Mouse (Mus musculus): ENCODE data around the gene Slc5a2. TPM values are rescaled to one million over a fixed set of nuclear protein-coding genes. Genes with fewer than 3 reads are reported as not detected.

The Slc5a2 gene
- polyA plus RNA-seq, 1 experiment from 2014 or later: 0.22 TPM

- Histone ChIP-seq H3K27me3 (ENCODE audit: control insufficient read depth, insufficient read depth, low read length) (no peaks in the 10 kb centered on the region), H3K36me3 (ENCODE audit: control insufficient read depth, insufficient read depth, low read length) (peaks cover 68% of the 10 kb centered on the region), H3K4me2 (ENCODE audit: low read length) (no peak overlapping the region), H3K9ac (ENCODE audit: low read length) (no peak overlapping the region; the same call in 1 of the 2 replicates), H3K27ac (replicated peaks in 1 of 2; ENCODE audit: control insufficient read depth in 1 of 2, insufficient read depth in 1 of 2, low read depth in 2 of 2, low read length in 2 of 2) (no peak overlapping the region), H3K9me3 (ENCODE audit: control insufficient read depth, low read length) (no peaks in the 10 kb centered on the region), H3K4me1 (ENCODE audit: control insufficient read depth in 2 of 2, insufficient read depth in 2 of 2, low read length in 2 of 2) (peaks cover 18 to 27% of the 10 kb centered on the region in 2 experiments), H3K4me3 (ENCODE audit: control insufficient read depth in 1 of 2, insufficient read depth in 1 of 2, low read depth in 1 of 2, low read length in 2 of 2) (no peak overlapping the region)
- no peak for ATAC-seq (ENCODE audit: insufficient number of reproducible peaks, insufficient read depth, low FRiP score, low read depth)
- WGBS: 87% methylated on average over 18 of the region's 18 CpGs
Observed at GRCm38 (mm10) chr7:128244410-128245025, 20.9 kb upstream of the Slc5a2 start.

GRCm38 (mm10) chr7:128245547-128245946 is 19.9 kb upstream of the Slc5a2 start:
- peak overlapping the region; percentile 92; the same call in 1 of the 2 replicates for H3K9ac ChIP-seq (ENCODE audit: low read length)
- no peaks in the 10 kb centered on the region for H3K9me3 ChIP-seq (ENCODE audit: control insufficient read depth, low read length)
- no peak overlapping the region for H3K4me3 ChIP-seq (ENCODE audit: control insufficient read depth in 1 of 2, insufficient read depth in 1 of 2, low read depth in 1 of 2, low read length in 2 of 2)
- peaks cover 18 to 27% of the 10 kb centered on the region in 2 experiments for H3K4me1 ChIP-seq (ENCODE audit: control insufficient read depth in 2 of 2, insufficient read depth in 2 of 2, low read length in 2 of 2)
- H3K27me3 ChIP-seq (ENCODE audit: control insufficient read depth, insufficient read depth, low read length): no peaks in the 10 kb centered on the region
- peak overlapping the region; percentile 80; the same call in 1 of the 2 replicates for H3K4me2 ChIP-seq (ENCODE audit: low read length)
- no peak for ATAC-seq (ENCODE audit: insufficient number of reproducible peaks, insufficient read depth, low FRiP score, low read depth)
- H3K27ac ChIP-seq (replicated peaks in 1 of 2; ENCODE audit: control insufficient read depth in 1 of 2, insufficient read depth in 1 of 2, low read depth in 2 of 2, low read length in 2 of 2): peak overlapping the region; percentile 96 to 97
- H3K36me3 ChIP-seq (ENCODE audit: control insufficient read depth, insufficient read depth, low read length): peaks cover 70% of the 10 kb centered on the region
- WGBS: 84% methylated on average over 4 of the region's 4 CpGs

GRCm38 (mm10) chr7:128246496-128247391 is 18.7 kb upstream of the Slc5a2 start, which contains the start of gene Tgfb1i1:
Gene Tgfb1i1, plus strand, starts transcription at chr7:128246812.
- peaks cover 70% of the 10 kb centered on the region for H3K36me3 ChIP-seq (ENCODE audit: control insufficient read depth, insufficient read depth, low read length)
- peak within 1 kb of the TSS; percentile 78 to 97 for H3K4me3 ChIP-seq (ENCODE audit: control insufficient read depth in 1 of 2, insufficient read depth in 1 of 2, low read depth in 1 of 2, low read length in 2 of 2)
- peaks cover 18 to 27% of the 10 kb centered on the region in 2 experiments for H3K4me1 ChIP-seq (ENCODE audit: control insufficient read depth in 2 of 2, insufficient read depth in 2 of 2, low read length in 2 of 2)
- peak within 1 kb of the TSS; percentile 96 to 99 for H3K27ac ChIP-seq (replicated peaks in 1 of 2; ENCODE audit: control insufficient read depth in 1 of 2, insufficient read depth in 1 of 2, low read depth in 2 of 2, low read length in 2 of 2)
- H3K27me3 ChIP-seq (ENCODE audit: control insufficient read depth, insufficient read depth, low read length): no peaks in the 10 kb centered on the region
- peak; percentile 85 for ATAC-seq (ENCODE audit: insufficient number of reproducible peaks, insufficient read depth, low FRiP score, low read depth)
- no peaks in the 10 kb centered on the region for H3K9me3 ChIP-seq (ENCODE audit: control insufficient read depth, low read length)
- WGBS: 2% methylated on average over 28 of the region's 30 CpGs
- H3K4me2 ChIP-seq (ENCODE audit: low read length): peak within 1 kb of the TSS; percentile 80
- peak within 1 kb of the TSS; percentile 92 for H3K9ac ChIP-seq (ENCODE audit: low read length)

GRCm38 (mm10) chr7:128247443-128247842 is 18.0 kb upstream of the Slc5a2 start:
- H3K27me3 ChIP-seq (ENCODE audit: control insufficient read depth, insufficient read depth, low read length): no peaks in the 10 kb centered on the region
- H3K4me2 ChIP-seq (ENCODE audit: low read length): peak overlapping the region; percentile 80
- peaks cover 70% of the 10 kb centered on the region for H3K36me3 ChIP-seq (ENCODE audit: control insufficient read depth, insufficient read depth, low read length)
- peak; percentile 71 for ATAC-seq (ENCODE audit: insufficient number of reproducible peaks, insufficient read depth, low FRiP score, low read depth)
- H3K9ac ChIP-seq (ENCODE audit: low read length): peak overlapping the region; percentile 92
- no peaks in the 10 kb centered on the region for H3K9me3 ChIP-seq (ENCODE audit: control insufficient read depth, low read length)
- 2% methylated on average over 13 of the region's 13 CpGs for WGBS
- H3K4me3 ChIP-seq (ENCODE audit: control insufficient read depth in 1 of 2, insufficient read depth in 1 of 2, low read depth in 1 of 2, low read length in 2 of 2): peak overlapping the region; percentile 78 to 97
- peak overlapping the region; percentile 96 to 99 for H3K27ac ChIP-seq (replicated peaks in 1 of 2; ENCODE audit: control insufficient read depth in 1 of 2, insufficient read depth in 1 of 2, low read depth in 2 of 2, low read length in 2 of 2)
- H3K4me1 ChIP-seq (ENCODE audit: control insufficient read depth in 2 of 2, insufficient read depth in 2 of 2, low read length in 2 of 2): peaks cover 18 to 27% of the 10 kb centered on the region in 2 experiments

GRCm38 (mm10) chr7:128248081-128249042 is 17.1 kb upstream of the Slc5a2 start:
- WGBS: 66% methylated on average over 10 of the region's 10 CpGs
- H3K4me2 ChIP-seq (ENCODE audit: low read length): peak overlapping the region; percentile 80
- H3K4me1 ChIP-seq (ENCODE audit: control insufficient read depth in 2 of 2, insufficient read depth in 2 of 2, low read length in 2 of 2): peaks cover 18 to 27% of the 10 kb centered on the region in 2 experiments
- H3K27me3 ChIP-seq (ENCODE audit: control insufficient read depth, insufficient read depth, low read length): no peaks in the 10 kb centered on the region
- no peaks in the 10 kb centered on the region for H3K9me3 ChIP-seq (ENCODE audit: control insufficient read depth, low read length)
- peak overlapping the region in 1 of 2 experiments; percentile 96; a peak in 1 of 4 replicates for H3K27ac ChIP-seq (replicated peaks in 1 of 2; ENCODE audit: control insufficient read depth in 1 of 2, insufficient read depth in 1 of 2, low read depth in 2 of 2, low read length in 2 of 2)
- peak overlapping the region; percentile 92 for H3K9ac ChIP-seq (ENCODE audit: low read length)
- peak overlapping the region; percentile 38 to 78 for H3K4me3 ChIP-seq (ENCODE audit: control insufficient read depth in 1 of 2, insufficient read depth in 1 of 2, low read depth in 1 of 2, low read length in 2 of 2)
- H3K36me3 ChIP-seq (ENCODE audit: control insufficient read depth, insufficient read depth, low read length): peaks cover 70% of the 10 kb centered on the region
- no peak for ATAC-seq (ENCODE audit: insufficient number of reproducible peaks, insufficient read depth, low FRiP score, low read depth)

GRCm38 (mm10) chr7:128249998-128250397 is 15.5 kb upstream of the Slc5a2 start:
- ATAC-seq (ENCODE audit: insufficient number of reproducible peaks, insufficient read depth, low FRiP score, low read depth): no peak
- Histone ChIP-seq H3K4me1 (ENCODE audit: control insufficient read depth in 2 of 2, insufficient read depth in 2 of 2, low read length in 2 of 2) (peaks cover 18 to 27% of the 10 kb centered on the region in 2 experiments), H3K4me3 (ENCODE audit: control insufficient read depth in 1 of 2, insufficient read depth in 1 of 2, low read depth in 1 of 2, low read length in 2 of 2) (no peak overlapping the region)

GRCm38 (mm10) chr7:128251946-128252345 is 13.5 kb upstream of the Slc5a2 start:
- Histone ChIP-seq H3K27me3 (ENCODE audit: control insufficient read depth, insufficient read depth, low read length) (no peaks in the 10 kb centered on the region), H3K4me3 (ENCODE audit: control insufficient read depth in 1 of 2, insufficient read depth in 1 of 2, low read depth in 1 of 2, low read length in 2 of 2) (no peak overlapping the region), H3K27ac (replicated peaks in 1 of 2; ENCODE audit: control insufficient read depth in 1 of 2, insufficient read depth in 1 of 2, low read depth in 2 of 2, low read length in 2 of 2) (no peak overlapping the region), H3K9ac (ENCODE audit: low read length) (no peak overlapping the region), H3K9me3 (ENCODE audit: control insufficient read depth, low read length) (no peaks in the 10 kb centered on the region), H3K4me1 (ENCODE audit: control insufficient read depth in 2 of 2, insufficient read depth in 2 of 2, low read length in 2 of 2) (peaks cover 14 to 23% of the 10 kb centered on the region in 2 experiments), H3K36me3 (ENCODE audit: control insufficient read depth, insufficient read depth, low read length) (peaks cover 67% of the 10 kb centered on the region), H3K4me2 (ENCODE audit: low read length) (no peak overlapping the region)
- WGBS: 68% methylated on average over 12 of the region's 12 CpGs
- ATAC-seq (ENCODE audit: insufficient number of reproducible peaks, insufficient read depth, low FRiP score, low read depth): no peak

More at GRCm38 (mm10) chr7:128249998-128250397, 15.5 kb upstream of the Slc5a2 start:
- no peak overlapping the region for H3K27ac ChIP-seq (replicated peaks in 1 of 2; ENCODE audit: control insufficient read depth in 1 of 2, insufficient read depth in 1 of 2, low read depth in 2 of 2, low read length in 2 of 2)
- WGBS: 81% methylated on average over 5 of the region's 5 CpGs
- H3K4me2 ChIP-seq (ENCODE audit: low read length): no peak overlapping the region
- no peak overlapping the region for H3K9ac ChIP-seq (ENCODE audit: low read length)
- peaks cover 71% of the 10 kb centered on the region for H3K36me3 ChIP-seq (ENCODE audit: control insufficient read depth, insufficient read depth, low read length)
- H3K27me3 ChIP-seq (ENCODE audit: control insufficient read depth, insufficient read depth, low read length): no peaks in the 10 kb centered on the region
- no peaks in the 10 kb centered on the region for H3K9me3 ChIP-seq (ENCODE audit: control insufficient read depth, low read length)

Data from heart, embryonic 14.5 days (tissue).